ENCODE assay signal across 31 mouse cellular contexts in the genomic region with DNA sequence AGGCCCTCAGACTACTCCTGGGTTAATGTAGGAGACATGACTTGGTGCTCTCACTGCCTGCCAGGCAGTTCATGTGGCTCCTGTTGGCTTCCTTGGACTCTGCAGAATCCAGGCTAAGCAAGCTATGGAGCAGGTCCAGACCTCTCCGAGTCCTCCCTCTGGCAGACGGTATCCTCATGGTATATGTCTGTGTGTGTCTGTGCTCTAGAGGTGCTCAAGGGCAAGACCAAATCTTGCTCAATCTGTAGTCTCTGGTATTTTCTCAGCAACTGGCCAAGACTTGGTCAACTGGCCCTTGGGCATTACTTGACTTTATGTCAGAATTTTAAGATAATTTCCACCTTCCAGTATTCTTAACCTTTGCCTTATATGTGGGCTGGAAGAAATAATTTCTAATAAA. TPM values are rescaled to one million over a fixed set of nuclear protein-coding genes. Genes with fewer than 3 reads are reported as not detected.
"Had no signal": no experiment of that assay in that cellular context is flagged by ENCODE, and none has a peak within 500 bp of the region (broad histone marks: within the 10 kb centered on the region; RNA-seq: fewer than 3 reads in every experiment).

No protein-coding gene starts in this region.

- H3K9me3 ChIP-seq: embryonic facial prominence, embryonic 12.5 days; embryonic facial prominence, embryonic 15.5 days; forebrain, embryonic 10.5 days; forebrain, embryonic 12.5 days; forebrain, embryonic 13.5 days; forebrain, embryonic 15.5 days; heart, embryonic 10.5 days; heart, embryonic 12.5 days had no signal

- H3K4me1 ChIP-seq: embryonic facial prominence, embryonic 12.5 days; embryonic facial prominence, embryonic 15.5 days; forebrain, embryonic 10.5 days; forebrain, embryonic 12.5 days; forebrain, embryonic 13.5 days; forebrain, embryonic 15.5 days; heart, embryonic 10.5 days; heart, embryonic 12.5 days had no signal

- H3K27me3 ChIP-seq: embryonic facial prominence, embryonic 12.5 days; embryonic facial prominence, embryonic 15.5 days; forebrain, embryonic 12.5 days; forebrain, embryonic 13.5 days; forebrain, embryonic 15.5 days; heart, embryonic 12.5 days had no signal

- H3K9ac ChIP-seq: embryonic facial prominence, embryonic 12.5 days; embryonic facial prominence, embryonic 15.5 days; forebrain, embryonic 12.5 days; forebrain, embryonic 13.5 days; forebrain, embryonic 15.5 days; forebrain, postnatal 0 days; heart, embryonic 12.5 days had no signal

- DNase-seq: cerebellum, adult 8-10 months; cerebellum, adult 9-10 months; cerebellum, adult 9-11 months; cerebellum, postnatal 10 days; cerebellum, postnatal 14 days; cerebellum, postnatal 25 days; cerebellum, postnatal 36 days; embryo, embryonic 11 days; forebrain, postnatal 0 days; gastrocnemius, adult 2 months; gastrocnemius, postnatal 10 days; gastrocnemius, postnatal 14 days; gastrocnemius, postnatal 25 days; gastrocnemius, postnatal 36 days; heart, adult 11 months; heart, adult 18-20 months; heart, adult 2 months had no signal

- H3K4me2 ChIP-seq: embryonic facial prominence, embryonic 12.5 days; embryonic facial prominence, embryonic 15.5 days; forebrain, embryonic 12.5 days; forebrain, embryonic 13.5 days; forebrain, embryonic 15.5 days; heart, embryonic 11.5 days; heart, embryonic 12.5 days had no signal

- H3K4me3 ChIP-seq: embryonic facial prominence, embryonic 12.5 days; embryonic facial prominence, embryonic 15.5 days; erythroblast, embryonic 14.5 days; forebrain, embryonic 10.5 days; forebrain, embryonic 12.5 days; forebrain, embryonic 13.5 days; forebrain, embryonic 15.5 days; gastrocnemius, adult 2 months; heart, adult 2 months; heart, embryonic 10.5 days; heart, embryonic 12.5 days had no signal

- H3K27ac ChIP-seq: embryonic facial prominence, embryonic 12.5 days; embryonic facial prominence, embryonic 15.5 days; forebrain, embryonic 10.5 days; forebrain, embryonic 12.5 days; forebrain, embryonic 13.5 days; forebrain, embryonic 15.5 days; gastrocnemius, adult 2 months; heart, adult 2 months; heart, embryonic 10.5 days had no signal

- ATAC-seq: forebrain, embryonic 13.5 days; forebrain, embryonic 14.5 days; forebrain, embryonic 15.5 days; forebrain, embryonic 16.5 days; forebrain, postnatal 0 days had no signal

RNA-seq across cellular contexts. Expression of gene Tubb2b, which starts 55.1 kb away (rescaled TPM):
- total RNA-seq: common myeloid progenitor, adult 5-6 weeks; granulocyte monocyte progenitor cell, adult 5-6 weeks had no signal
